Mouse (Mus musculus) layer of hippocampus, postnatal 36 days (tissue): Measurements from ENCODE around the gene Osbpl11. TPM values are rescaled to one million over a fixed set of nuclear protein-coding genes. Genes with fewer than 3 reads are reported as not detected.
"Not testable (repeated sequence)": the region's sequence is repeated elsewhere in the genome, so short reads cannot be mapped to it uniquely, and the experiment has no call there.

Source experiments
- DNase-seq, 2 experiments: peaks; one replicate each; pipeline ENCODE4 v3.0.0; 2022
- total RNA-seq, 2 experiments: library from RNA; stranded (reverse); gene quantifications; 2 replicates each; pipeline ENCODE4 v1.2.3; 2021

The Osbpl11 gene
- total RNA-seq, 2 experiments from 2014 or later = 18.4 to 19.9 TPM

GRCm38 (mm10) chr16:33178278-33179074, 6.4 kb upstream of the Osbpl11 start:
- peak; percentile 68 to 75 for DNase-seq

GRCm38 (mm10) chr16:33179222-33179621, 5.6 kb upstream of the Osbpl11 start:
- DNase-seq = not testable (repeated sequence)

DNA sequence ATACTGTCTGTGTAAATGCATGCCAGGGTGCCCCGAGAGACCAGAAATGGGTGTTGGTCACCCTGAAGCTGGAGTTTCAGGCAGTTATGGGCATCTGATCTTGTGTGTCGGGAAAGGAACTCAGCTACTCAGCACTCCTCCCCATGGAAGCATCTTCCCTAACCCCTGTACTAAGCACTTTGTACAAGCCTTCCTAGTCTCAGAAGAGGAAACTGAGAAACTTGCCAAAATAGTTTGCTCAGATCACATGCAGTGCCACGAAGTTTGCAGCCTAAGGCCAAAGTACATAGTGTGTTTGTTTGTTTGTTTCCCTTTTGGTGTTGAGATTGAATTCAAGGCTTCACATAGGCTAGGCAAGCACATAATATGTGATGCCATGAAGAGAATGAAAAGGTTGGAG, 5.0 kb upstream of the Osbpl11 start:
- no peak for DNase-seq

DNA sequence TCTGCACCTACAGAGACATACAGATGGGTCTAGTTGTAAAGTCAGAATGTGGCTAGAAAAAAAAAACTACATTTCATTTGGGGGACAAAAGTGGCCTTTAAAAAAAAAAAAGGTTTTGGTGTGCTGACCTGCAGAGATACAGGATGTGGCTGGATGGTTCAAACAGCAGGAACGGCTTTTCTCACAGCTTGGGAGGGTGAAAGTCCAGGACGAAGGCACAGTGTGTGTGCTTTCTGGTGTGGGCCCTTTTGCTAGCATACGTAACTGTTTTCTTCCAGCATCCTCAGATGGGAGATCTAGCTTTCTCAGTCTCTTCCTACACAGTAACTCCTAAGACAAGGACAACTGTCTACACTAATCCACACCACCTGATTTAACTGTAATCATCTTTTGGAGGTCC, 4.1 kb upstream of the Osbpl11 start:
- DNase-seq = no peak

DNA sequence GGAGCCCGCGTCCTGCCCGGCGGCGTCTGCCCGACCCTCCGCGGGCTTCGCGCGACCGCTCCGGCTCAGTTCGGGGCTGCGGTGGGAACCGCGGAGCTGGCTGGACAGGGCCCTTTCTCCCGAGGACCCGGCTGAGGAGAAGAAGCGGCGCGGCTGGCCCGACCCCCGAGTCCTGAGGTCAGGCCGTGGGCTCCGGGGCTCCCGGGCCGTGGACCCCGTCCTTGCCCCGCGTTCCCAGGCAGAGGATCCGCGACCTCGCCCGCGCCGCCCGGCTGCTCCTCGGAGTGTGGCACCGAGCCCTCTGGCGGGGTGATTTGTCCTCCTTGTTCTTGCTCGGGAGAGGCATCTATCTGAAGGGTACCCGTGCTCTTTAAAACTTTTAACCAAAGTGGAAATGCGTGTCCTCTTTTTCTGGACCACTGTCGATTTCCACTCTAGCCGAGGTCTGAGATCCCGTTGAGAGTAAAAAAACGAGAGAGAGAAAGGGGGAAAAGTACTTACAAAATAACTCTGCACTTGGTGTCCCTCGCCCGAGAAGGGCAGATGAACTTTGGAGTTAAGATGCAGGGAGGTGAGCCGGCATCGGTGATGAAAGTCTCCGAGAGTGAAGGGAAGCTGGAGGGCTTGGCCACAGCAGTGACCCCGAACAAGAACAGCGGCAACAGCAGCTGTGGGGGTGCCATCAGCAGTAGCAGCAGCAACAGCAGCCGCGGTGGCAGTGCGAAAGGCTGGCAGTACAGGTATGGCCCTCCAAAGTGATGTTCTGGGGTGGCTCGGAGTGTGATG, 583 bp downstream of the Osbpl11 start:
- no peak for DNase-seq

- no peak for DNase-seq
Observed at GRCm38 (mm10) chr16:33186134-33186533, 1.3 kb downstream of the Osbpl11 start.

- DNase-seq = no peak
Observed at GRCm38 (mm10) chr16:33188076-33188475, 3.2 kb downstream of the Osbpl11 start.

- DNase-seq = no peak
Observed at GRCm38 (mm10) chr16:33191671-33192091, 6.8 kb downstream of the Osbpl11 start.

DNA sequence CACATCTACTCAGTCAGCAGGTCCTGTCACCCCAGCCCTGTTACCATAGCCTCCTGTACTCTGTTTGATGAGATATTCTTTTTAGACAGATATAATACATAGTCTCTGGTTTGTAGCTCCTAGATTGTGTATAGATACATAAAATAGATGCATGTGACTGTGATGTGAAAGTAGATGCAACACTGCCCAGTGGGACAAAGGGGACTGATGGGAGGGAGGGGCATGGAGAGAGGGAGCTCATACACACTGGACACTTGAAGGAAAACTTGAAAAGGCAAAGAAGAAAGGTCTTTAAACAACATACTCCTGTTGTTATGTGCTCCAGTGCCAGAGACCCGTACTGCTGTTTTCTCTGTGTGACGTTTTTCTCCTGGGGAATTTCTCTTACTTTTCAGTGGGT, 7.4 kb downstream of the Osbpl11 start:
- no peak for DNase-seq

- DNase-seq = peak in 1 of 2 experiments; percentile 27
Observed at GRCm38 (mm10) chr16:33193649-33194048, 8.8 kb downstream of the Osbpl11 start.

DNA sequence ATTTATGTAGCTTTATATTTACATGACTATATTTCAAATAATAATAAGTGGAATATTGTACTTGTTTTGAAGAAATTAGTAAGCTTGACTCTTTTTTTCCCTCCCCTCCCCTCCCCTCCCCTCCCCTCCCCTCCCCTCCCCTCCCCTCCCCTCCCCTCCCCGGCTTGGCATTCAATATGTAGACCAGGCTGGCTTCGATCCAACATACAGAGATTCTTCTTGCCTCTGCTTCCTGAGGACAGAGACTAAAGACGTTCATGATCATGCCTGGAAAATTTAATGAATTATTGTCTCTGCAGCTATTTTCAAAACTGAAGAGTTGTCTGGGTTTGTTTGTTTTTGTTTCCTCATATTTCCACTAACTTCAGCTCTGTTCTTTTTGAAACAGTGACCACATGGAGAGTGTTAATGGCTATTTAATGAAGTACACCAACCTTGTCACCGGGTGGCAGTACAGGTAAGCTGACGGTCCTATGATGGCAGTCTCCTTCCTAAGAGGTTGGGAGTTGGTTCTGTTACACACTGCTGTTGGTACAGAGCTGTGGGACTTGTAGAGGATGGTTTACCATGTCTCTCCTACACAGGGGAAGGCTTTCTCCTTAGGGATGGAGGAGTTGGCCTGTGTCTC, 10.9 kb downstream of the Osbpl11 start:
- no peak for DNase-seq

GRCm38 (mm10) chr16:33196578-33196977, 11.7 kb downstream of the Osbpl11 start:
- no peak for DNase-seq

- no peak for DNase-seq
Observed at GRCm38 (mm10) chr16:33200589-33200988, 15.7 kb downstream of the Osbpl11 start.

GRCm38 (mm10) chr16:33210812-33211211, 25.9 kb downstream of the Osbpl11 start:
- DNase-seq = no peak

DNA sequence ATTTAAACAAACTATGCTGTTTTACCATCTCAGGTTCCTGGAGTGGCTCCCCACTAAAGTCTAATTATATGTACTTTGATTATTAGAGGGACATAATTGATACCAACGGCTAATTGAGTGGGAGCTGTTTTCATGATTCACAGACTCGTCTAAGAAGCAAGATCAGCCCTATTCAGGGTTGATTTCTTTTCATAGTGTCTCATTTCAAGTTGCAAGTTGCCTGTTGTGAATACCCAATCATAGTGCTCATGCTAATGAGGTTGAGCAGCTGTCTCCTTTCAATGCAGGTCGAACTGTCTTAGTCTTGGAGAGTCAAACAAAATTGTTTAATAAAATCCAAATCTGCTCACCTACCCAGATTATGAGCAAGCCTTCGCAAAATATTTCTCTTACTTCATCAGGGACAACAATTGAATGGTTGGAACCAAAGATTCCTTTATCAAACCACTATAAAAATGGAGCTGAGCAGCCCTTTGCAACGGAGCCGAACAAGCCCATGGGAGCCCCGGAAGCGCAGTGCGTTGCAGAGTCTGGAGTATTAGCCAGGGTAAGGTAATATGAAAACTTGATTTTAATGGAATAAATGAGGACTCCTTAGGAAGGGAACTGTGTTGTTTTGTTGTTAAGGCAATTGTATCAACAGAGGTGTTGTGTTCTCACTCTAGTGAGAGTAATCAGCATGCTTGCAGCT, 31.6 kb downstream of the Osbpl11 start:
- DNase-seq = no peak

DNA sequence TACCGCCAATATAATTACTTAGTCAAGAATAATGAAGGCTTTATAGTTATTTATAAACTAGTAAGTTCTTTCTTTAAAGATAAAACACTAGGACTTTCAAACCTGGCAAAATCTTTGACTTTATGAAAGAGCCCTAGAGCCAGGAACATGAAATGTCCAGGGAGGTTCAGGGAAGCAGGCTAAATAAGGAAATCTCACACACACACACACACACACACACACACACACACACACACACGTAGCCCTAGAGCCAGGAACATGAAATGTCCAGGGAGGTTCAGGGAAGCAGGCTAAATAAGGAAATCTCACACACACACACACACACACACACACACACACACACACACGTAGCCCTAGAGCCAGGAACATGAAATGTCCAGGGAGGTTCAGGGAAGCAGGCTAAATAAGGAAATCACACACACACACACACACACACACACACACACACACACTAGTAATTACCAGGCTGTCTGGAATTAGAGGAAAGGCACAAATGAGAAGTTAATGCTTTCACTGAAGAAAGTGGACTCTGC, 32.7 kb downstream of the Osbpl11 start:
- DNase-seq = not testable (repeated sequence)

GRCm38 (mm10) chr16:33222482-33222881, 37.6 kb downstream of the Osbpl11 start:
- no peak for DNase-seq

DNA sequence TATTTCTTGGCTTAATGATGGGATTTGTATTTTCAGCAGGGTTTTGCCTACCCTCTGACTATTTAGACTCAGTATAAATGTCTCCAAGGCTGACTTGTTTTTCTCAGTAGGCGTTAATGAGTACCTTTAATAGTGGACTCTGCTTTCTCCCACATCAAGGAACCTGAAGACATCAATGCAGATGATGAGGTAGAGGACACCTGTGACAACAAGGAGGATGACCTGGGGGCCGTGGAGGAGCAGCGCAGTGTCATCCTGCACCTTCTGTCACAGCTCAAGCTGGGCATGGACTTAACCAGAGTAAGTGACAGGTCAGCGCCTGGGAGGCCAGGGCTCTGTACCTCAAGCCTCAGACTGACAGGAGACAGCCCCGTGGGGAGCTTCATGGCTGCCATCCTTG, 39.5 kb downstream of the Osbpl11 start:
- no peak for DNase-seq

DNA sequence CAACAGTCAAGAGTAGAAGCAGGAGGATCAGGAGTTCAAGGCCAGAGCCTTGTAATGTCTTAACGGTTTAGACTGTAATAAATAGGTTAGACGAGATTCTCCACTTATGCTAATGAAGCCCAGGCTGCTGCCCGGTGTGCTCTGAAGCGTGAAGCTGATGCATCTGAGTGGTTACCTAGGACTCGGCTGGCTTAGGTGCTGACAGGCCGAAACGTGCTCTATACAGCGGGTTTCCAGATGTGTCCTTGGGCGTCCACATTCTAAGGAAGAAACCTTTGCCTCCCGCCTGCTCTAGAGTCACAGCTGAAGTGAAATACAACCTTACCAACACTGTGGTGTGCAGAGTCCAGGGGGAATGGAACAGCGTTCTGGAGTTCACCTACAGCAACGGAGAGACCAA, 49.3 kb downstream of the Osbpl11 start:
- no peak for DNase-seq

DNA sequence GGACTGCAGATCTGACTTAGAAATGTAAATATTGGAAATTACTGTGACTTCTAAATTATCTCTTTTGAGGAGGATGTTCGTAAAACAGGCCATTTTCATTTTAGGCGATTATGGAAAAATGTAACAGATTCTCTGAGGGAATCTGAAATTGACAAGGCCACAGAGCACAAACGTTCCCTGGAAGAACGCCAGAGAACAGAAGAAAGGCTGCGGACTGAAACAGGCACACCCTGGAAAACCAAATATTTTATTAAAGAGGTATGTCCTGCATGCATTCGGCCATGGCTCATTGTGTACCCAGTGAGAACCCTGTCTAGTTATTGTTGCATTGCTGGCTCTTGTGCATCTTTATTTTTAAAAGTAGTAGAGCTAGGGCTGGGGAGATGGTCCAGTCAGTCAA, 51.3 kb downstream of the Osbpl11 start:
- DNase-seq = no peak

DNA sequence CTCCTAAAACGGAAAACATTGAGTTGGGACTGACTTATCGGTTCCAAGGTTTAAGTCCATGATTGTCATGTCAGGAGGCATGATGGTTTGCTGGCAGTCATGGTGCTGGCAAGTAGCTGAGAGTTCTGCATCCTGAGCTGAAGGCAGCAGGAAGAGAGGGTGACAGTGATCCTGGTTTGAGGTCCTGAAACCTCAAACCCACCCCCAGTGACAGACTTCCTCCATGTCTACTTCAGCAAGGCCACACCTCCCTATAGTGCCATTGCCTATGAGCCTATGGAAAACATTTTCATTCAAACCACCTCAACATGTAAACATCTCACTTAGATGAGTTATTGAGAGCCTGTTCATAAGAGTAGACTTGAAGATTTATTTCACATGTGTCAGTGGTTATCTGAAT, 54.4 kb downstream of the Osbpl11 start:
- no peak for DNase-seq

GRCm38 (mm10) chr16:33242046-33242445, 57.2 kb downstream of the Osbpl11 start:
- DNase-seq = no peak
